Mouse (Mus musculus) embryonic stem cell, embryonic (primary cell): ENCODE measurements at regions not wholly inside any gene's neighbourhood (a gene's known extent, or its start where the extent isn't known, plus 50 kb on each side); places are given as distances from the start of the nearest gene placed in this dataset.
"Not testable (repeated sequence)": the region's sequence is repeated elsewhere in the genome, so short reads cannot be mapped to it uniquely, and the experiment has no call there.

Experiments
- CTCF ChIA-PET, 4 experiments: fragments of 300-600 bp in 2 of 4; fragments of 350-600 bp in 2 of 4; sonication (Branson Sonifier 250); formaldehyde crosslinking; loops; one replicate each; lab custom pipeline; 2022; ENCODE audit warnings: inconsistent platforms in 2 of 4; lab: Charles Lee
- POLR2A ChIA-PET, 4 experiments: fragments of 300-600 bp in 2 of 4; fragments of 350-600 bp in 2 of 4; sonication (Branson Sonifier 250); formaldehyde crosslinking; loops; one replicate each; lab custom pipeline; 2022; ENCODE audit warnings: antibody characterized with exemption in 4 of 4, inconsistent platforms in 1 of 4; lab: Charles Lee

DNA sequence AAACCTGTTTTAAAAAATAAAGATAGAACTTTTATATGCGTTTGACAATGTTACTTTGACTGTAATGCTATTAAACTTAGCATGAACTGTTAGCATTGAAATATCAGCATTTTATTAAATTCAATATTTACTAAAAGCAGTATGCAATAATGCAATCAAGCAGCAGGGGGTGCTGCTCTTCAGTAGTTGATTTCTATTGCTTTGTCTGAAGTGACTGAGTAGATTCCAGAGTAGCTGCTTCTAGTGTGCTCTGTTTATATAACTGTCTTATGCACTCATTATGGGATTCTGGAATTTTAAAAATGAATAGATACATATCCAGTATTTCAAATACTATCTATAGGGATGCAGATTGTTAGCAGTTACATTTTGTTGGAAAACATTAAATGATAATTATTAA, 146.2 kb downstream of the Gm28710 start:
- ChIA-PET POLR2A (no interaction called here), CTCF (interaction anchor here in 1 of 4 experiments (0.8 to 1.2 kb wide), 2 partner anchors 10 to 1105 kb away, joined by 3 read pairs; no protein-coding TSS in a partner anchor)

GRCm38 (mm10) chr5:16947430-16947829, 155.8 kb downstream of the Gm28710 start:
- ChIA-PET CTCF (interaction anchor here (0.6 to 1.2 kb wide), 12 partner anchors 8 to 1140 kb away, joined by 3 to 11 read pairs (median 4); partner anchors contain the start of gene Sema3c (in 1 of the 4)), POLR2A (no interaction called here)

- CTCF ChIA-PET = no interaction called here
- POLR2A ChIA-PET = no interaction called here
These were observed 176.1 kb downstream of the Gm28710 start for GRCm38 (mm10) chr5:16967735-16968134.

DNA sequence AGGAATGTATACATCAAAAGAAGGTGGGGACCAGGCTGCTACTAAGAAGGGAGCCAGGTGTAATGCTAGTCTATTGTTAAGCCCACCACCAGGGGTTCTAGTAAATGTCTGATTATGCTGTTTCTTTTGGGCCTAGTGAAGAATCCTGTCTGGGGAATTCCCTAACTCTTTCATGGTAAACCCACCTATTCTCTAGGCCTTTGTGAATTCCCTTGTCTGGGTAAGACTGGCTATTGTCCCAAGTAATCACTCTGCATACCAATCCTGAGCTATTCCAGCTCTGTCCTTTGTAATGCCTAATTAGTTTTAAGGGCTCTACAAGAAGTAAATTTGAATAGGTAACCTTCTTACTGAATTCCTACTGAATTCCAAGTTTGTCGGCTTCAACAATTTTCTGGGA, 177.2 kb downstream of the Gm28710 start:
- CTCF ChIA-PET = not testable (repeated sequence)
- POLR2A ChIA-PET = interaction anchor here in 2 of 4 experiments (0.6 to 1.4 kb wide), 2 partner anchors 14 to 1466 kb away, joined by 3 read pairs; no protein-coding TSS in a partner anchor

- POLR2A ChIA-PET = no interaction called here
These were observed 181.7 kb downstream of the Gm28710 start for GRCm38 (mm10) chr5:16973206-16973896.

GRCm38 (mm10) chr5:16976006-16976405, 184.4 kb downstream of the Gm28710 start:
- CTCF ChIA-PET = no interaction called here
- POLR2A ChIA-PET = no interaction called here

More at GRCm38 (mm10) chr5:16973206-16973896, 181.7 kb downstream of the Gm28710 start:
- CTCF ChIA-PET = no interaction called here

DNA sequence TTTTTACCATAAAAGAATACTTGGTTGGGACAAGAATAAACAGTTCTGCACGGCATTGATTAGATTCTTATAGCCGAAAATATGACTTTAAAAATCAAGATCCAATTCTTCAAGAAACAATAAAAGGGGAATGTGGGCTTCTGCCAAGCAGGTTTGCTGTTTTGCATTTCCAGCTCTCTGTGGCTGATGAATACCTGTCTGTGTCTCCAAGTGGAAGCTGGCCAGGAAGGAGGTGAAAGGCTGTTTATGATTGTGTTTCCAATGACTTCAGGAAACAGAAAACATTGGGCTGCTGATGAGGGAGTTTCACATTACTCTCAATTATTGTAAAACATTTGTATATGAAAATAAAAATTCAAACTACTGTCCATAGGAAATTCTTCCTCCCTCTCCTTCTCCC, 193.3 kb downstream of the Gm28710 start:
- CTCF ChIA-PET = no interaction called here
- POLR2A ChIA-PET = no interaction called here

GRCm38 (mm10) chr5:16991518-16991917, 199.9 kb downstream of the Gm28710 start:
- ChIA-PET CTCF (no interaction called here), POLR2A (interaction anchor here in 1 of 4 experiments (0.7 kb wide), 1 partner anchor 76 kb away, joined by 7 read pairs; no protein-coding TSS in a partner anchor)

GRCm38 (mm10) chr5:16999183-16999582, 207.6 kb downstream of the Gm28710 start:
- ChIA-PET CTCF (no interaction called here), POLR2A (no interaction called here)

DNA sequence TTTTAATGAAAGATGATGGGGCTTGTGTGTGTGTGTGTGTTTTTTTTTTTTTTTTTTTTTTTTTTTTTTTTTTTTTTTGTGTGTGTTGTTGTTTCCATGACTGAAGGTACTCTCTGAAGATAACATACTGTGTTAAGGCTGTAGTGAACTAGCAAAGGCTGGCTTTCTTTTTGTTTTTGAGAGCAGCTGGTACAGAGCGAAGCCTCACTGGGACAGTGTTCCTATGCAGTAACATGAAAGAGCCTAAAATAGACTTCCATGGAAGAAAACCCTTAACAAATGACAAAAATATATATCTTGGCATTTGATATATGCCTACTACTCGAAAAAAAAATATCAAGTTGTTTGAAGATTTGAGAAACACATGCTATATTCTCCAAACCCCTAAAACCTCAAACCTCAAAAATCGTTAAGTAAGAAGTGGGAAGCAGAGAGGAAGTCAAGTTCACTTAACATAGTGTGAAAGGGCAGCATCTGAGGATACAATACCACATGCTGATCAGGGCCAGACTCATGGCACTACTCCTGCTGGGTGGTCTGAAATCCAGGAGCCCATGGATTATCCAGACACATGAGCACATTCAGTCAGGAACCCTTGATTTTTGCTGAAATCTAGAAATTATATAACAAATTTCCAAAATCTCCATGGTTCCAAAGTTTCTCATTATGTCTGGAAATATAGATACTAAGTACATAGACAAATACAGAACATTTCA, 215.4 kb downstream of the Gm28710 start:
- ChIA-PET POLR2A (no interaction called here), CTCF (no interaction called here)

DNA sequence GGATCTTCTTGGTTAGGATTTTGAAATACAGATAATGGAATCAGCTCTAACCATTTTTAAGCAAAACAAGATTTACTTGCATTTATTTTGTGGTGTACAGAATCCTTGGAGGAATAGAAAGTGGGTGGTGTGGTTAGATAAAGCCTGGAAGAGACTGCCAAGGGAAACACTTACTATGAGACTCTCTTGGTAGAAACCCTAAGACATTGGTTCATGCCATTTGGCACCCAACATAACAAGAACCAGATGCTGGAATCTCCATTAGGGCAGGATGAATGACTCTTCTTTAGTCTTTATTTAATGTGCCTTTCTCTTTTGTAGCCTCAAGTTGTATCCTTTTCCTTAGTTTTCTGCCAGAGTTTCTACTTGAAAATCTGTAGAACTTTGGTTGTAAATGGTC, 230.0 kb downstream of the Gm28710 start:
- ChIA-PET POLR2A (no interaction called here), CTCF (no interaction called here)

DNA sequence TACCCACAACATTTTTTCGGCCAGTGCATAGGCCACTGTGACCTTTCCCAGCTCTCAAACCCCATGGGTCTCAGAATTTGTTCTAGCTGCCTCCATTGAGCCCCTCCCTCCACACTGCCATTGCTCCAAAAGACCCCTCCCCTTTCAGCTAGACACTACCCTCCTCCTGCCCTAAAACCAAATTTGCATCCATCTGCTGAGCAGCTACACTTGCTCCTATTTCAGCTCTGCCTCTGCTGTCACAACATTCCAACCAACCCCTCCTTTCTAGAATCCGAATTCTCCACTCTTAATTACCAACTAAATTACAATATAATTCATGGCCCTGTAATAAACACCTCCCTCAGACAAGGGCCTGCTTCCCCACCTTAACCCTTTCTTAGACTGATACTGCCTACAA, 262.3 kb downstream of the Gm28710 start:
- CTCF ChIA-PET = no interaction called here

DNA sequence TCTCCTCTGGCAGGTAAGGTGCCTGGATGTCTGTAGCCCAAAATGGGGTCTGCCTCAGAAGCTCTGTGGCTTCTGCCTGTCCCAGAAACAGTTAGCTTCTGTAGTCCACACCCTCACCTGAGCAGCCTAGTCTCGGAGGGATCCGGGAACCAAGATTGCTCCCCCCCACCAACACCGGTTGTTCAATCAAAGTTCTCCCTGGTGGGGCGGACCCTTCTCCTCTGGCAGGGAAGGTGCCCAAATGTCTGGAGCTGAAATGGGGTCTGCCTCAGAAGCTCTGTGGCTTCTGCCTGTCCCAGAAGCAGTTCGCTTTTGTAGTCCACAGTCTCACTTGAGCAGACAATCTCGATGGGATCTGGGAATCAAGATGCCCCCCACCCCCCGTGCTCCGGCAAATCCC, 273.0 kb downstream of the Gm28710 start:
- ChIA-PET CTCF (interaction anchor here in 1 of 4 experiments (0.6 kb wide), 1 partner anchor 533 kb away, joined by 3 read pairs; no protein-coding TSS in a partner anchor), POLR2A (no interaction called here)

More for the DNA sequence above, 262.3 kb downstream of the Gm28710 start:
- POLR2A ChIA-PET = no interaction called here

GRCm38 (mm10) chr5:17080405-17080804, 288.8 kb downstream of the Gm28710 start:
- ChIA-PET POLR2A (interaction anchor here in 1 of 4 experiments (0.5 kb wide), 1 partner anchor 712 kb away, joined by 3 read pairs; no protein-coding TSS in a partner anchor), CTCF (interaction anchor here in 1 of 4 experiments (0.5 kb wide), 1 partner anchor 169 kb away, joined by 3 read pairs; no protein-coding TSS in a partner anchor)

DNA sequence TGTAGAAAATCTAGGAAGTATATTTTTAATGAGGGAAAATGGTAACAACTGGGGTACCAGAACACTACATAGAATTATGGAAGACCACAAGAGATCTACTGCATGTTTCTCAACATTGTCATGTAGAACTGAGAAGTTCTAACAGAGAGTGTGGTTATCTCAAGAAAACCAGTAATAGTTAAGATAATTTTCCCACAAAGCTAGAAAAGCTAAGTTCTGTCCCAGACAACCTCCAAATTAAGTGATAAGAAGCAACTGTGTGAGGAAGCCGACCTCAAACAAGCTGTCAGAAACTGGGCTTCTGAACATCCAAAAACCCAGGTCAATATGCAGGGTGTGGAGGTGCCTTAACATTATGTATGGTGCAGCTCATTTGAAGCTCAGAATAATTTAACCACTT, 261.4 kb upstream of the Speer4f2 start:
- ChIA-PET CTCF (interaction anchor here in 1 of 4 experiments (1.0 kb wide), 1 partner anchor 164 kb away, joined by 5 read pairs; no protein-coding TSS in a partner anchor), POLR2A (no interaction called here)

- POLR2A ChIA-PET = no interaction called here
- CTCF ChIA-PET = interaction anchor here in 2 of 4 experiments (0.5 to 1.0 kb wide), 3 partner anchors 33 to 165 kb away, joined by 3 to 5 read pairs (median 3); no protein-coding TSS in a partner anchor
These were observed 261.0 kb upstream of the Speer4f2 start for GRCm38 (mm10) chr5:17112026-17112425.

GRCm38 (mm10) chr5:17115035-17115434, 257.9 kb upstream of the Speer4f2 start:
- CTCF ChIA-PET = no interaction called here
- POLR2A ChIA-PET = no interaction called here

GRCm38 (mm10) chr5:17116072-17116471, 256.9 kb upstream of the Speer4f2 start:
- CTCF ChIA-PET = no interaction called here
- POLR2A ChIA-PET = no interaction called here

DNA sequence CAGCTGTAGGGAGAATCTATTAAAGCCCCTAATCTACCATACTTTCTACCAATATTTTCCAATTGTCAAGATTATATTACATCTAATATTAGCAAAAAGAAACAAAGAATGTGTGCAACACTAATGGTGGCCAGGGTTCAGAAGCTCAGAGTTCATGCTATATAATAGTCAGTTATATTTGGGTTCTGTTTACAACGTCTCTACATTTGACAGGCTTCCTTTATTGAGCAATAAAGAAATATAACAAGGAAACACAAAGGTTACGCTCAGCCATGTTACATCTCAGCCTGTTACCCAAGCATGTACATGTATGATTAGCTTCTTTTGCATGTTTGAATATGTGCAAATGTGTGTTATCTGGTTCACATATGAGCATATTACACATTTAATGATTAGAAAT, 247.7 kb upstream of the Speer4f2 start:
- CTCF ChIA-PET = no interaction called here
- POLR2A ChIA-PET = no interaction called here

GRCm38 (mm10) chr5:17127501-17127900, 245.5 kb upstream of the Speer4f2 start:
- POLR2A ChIA-PET = interaction anchor here in 1 of 4 experiments (0.6 kb wide), 1 partner anchor 53 kb away, joined by 3 read pairs; no protein-coding TSS in a partner anchor
- CTCF ChIA-PET = no interaction called here
